Mouse (Mus musculus) kidney, embryonic 15.5 days (tissue): ENCODE results near the gene Rnf180. TPM values are rescaled to one million over a fixed set of nuclear protein-coding genes. Genes with fewer than 3 reads are reported as not detected.

Experiments
- ATAC-seq: fragments of 200-750 bp; cut with Nextera tagmentation; replicated peaks from 2 replicates; pipeline ENCODE4 v1.8.0; 2017; ENCODE audit warnings: moderate TSS enrichment; ENCODE audit not compliant: low FRiP score
- H3K27ac ChIP-seq: fragments of 300-500 bp; sonication (generic); 2 replicates; pipeline ENCODE4 v1.5.1; 2015; ENCODE audit warnings: mild to moderate bottlenecking, inconsistent platforms
- H3K27me3 ChIP-seq: fragments of 300-500 bp; sonication (generic); 2 replicates; pipeline ENCODE4 v1.6.1; 2015; ENCODE audit warnings: inconsistent platforms
- H3K36me3 ChIP-seq: fragments of 300-500 bp; sonication (generic); 2 replicates; pipeline ENCODE4 v1.6.1; 2015; ENCODE audit warnings: inconsistent platforms
- H3K4me1 ChIP-seq: fragments of 300-500 bp; sonication (generic); 2 replicates; pipeline ENCODE4 v1.6.1; 2015; ENCODE audit warnings: inconsistent platforms
- H3K4me2 ChIP-seq: fragments of 300-500 bp; sonication (generic); 2 replicates; pipeline ENCODE4 v1.6.1; 2015; ENCODE audit warnings: moderate library complexity, mild to moderate bottlenecking, inconsistent platforms
- H3K4me3 ChIP-seq: fragments of 300-500 bp; sonication (generic); replicated peaks from 2 replicates; pipeline ENCODE4 v1.5.1; 2015; ENCODE audit warnings: mild to moderate bottlenecking, inconsistent platforms
- H3K9ac ChIP-seq: fragments of 300-500 bp; sonication (generic); 2 replicates; pipeline ENCODE4 v1.6.1; 2015; ENCODE audit warnings: mild to moderate bottlenecking, inconsistent platforms
- H3K9me3 ChIP-seq: fragments of 300-500 bp; sonication (generic); replicated peaks from 2 replicates; pipeline ENCODE4 v1.6.1; 2016; ENCODE audit warnings: inconsistent platforms
- WGBS: fragments of 180-500 bp; shearing (Covaris S2); methylation state at CpG from one replicate; pipeline ENCODE4 v1.1.7; 2015; ENCODE audit warnings: mixed read lengths; 5-methylcytosine and 5-hydroxymethylcytosine counted together
- polyA plus RNA-seq: library from polyadenylated mRNA; unstranded; fragments of >200 nt; fragmentation: Nextera tagmentation; extraction: Ambion mirVana; gene quantifications from 2 replicates; pipeline ENCODE4 v1.2.1, GENCODE M21; 2015

Rnf180 gene
- polyA plus RNA-seq, 1 experiment from 2014 or later = 6.1 TPM

- no peaks in the 10 kb centered on the region for H3K4me1 ChIP-seq
- H3K9ac ChIP-seq = no peak overlapping the region
- H3K27me3 ChIP-seq = no peaks in the 10 kb centered on the region
- H3K4me3 ChIP-seq = no peak overlapping the region
- no peak overlapping the region for H3K27ac ChIP-seq
- no peak overlapping the region for H3K4me2 ChIP-seq
- 87% methylated on average over 5 of the region's 5 CpGs for WGBS
- H3K9me3 ChIP-seq = no peaks in the 10 kb centered on the region
- ATAC-seq = no peak
- H3K36me3 ChIP-seq = no peaks in the 10 kb centered on the region
Observed at GRCm38 (mm10) chr13:105180781-105181180, 113.8 kb downstream of the Rnf180 start.

- H3K4me1 ChIP-seq = no peaks in the 10 kb centered on the region
- no peak for ATAC-seq
- no peaks in the 10 kb centered on the region for H3K9me3 ChIP-seq
- no peak overlapping the region for H3K4me3 ChIP-seq
- WGBS = 64% methylated on average over 5 of the region's 6 CpGs
- no peak overlapping the region for H3K27ac ChIP-seq
- H3K27me3 ChIP-seq = no peaks in the 10 kb centered on the region
- no peak overlapping the region for H3K9ac ChIP-seq
- no peak overlapping the region for H3K4me2 ChIP-seq
- no peaks in the 10 kb centered on the region for H3K36me3 ChIP-seq
Observed at GRCm38 (mm10) chr13:105165441-105165840, 129.2 kb downstream of the Rnf180 start.

- Histone ChIP-seq H3K4me2 (no peak overlapping the region), H3K27me3 (no peaks in the 10 kb centered on the region), H3K9me3 (no peaks in the 10 kb centered on the region), H3K9ac (no peak overlapping the region), H3K4me3 (no peak overlapping the region), H3K36me3 (no peaks in the 10 kb centered on the region), H3K27ac (no peak overlapping the region), H3K4me1 (no peaks in the 10 kb centered on the region)
- ATAC-seq = no peak
- 58% methylated on average over 4 of the region's 4 CpGs for WGBS
Observed at GRCm38 (mm10) chr13:105153955-105154354, 140.7 kb downstream of the Rnf180 start.

- H3K36me3 ChIP-seq = no peaks in the 10 kb centered on the region
- no peak overlapping the region for H3K9ac ChIP-seq
- WGBS = 78% methylated on average over 3 of the region's 3 CpGs
- no peak for ATAC-seq
- peaks cover 2% of the 10 kb centered on the region; the same call in 1 of the 2 replicates for H3K4me1 ChIP-seq
- no peaks in the 10 kb centered on the region for H3K27me3 ChIP-seq
- no peaks in the 10 kb centered on the region for H3K9me3 ChIP-seq
- H3K4me2 ChIP-seq = no peak overlapping the region
- no peak overlapping the region for H3K4me3 ChIP-seq
- no peak overlapping the region for H3K27ac ChIP-seq
Observed at GRCm38 (mm10) chr13:105150006-105150405, 144.6 kb downstream of the Rnf180 start.

DNA sequence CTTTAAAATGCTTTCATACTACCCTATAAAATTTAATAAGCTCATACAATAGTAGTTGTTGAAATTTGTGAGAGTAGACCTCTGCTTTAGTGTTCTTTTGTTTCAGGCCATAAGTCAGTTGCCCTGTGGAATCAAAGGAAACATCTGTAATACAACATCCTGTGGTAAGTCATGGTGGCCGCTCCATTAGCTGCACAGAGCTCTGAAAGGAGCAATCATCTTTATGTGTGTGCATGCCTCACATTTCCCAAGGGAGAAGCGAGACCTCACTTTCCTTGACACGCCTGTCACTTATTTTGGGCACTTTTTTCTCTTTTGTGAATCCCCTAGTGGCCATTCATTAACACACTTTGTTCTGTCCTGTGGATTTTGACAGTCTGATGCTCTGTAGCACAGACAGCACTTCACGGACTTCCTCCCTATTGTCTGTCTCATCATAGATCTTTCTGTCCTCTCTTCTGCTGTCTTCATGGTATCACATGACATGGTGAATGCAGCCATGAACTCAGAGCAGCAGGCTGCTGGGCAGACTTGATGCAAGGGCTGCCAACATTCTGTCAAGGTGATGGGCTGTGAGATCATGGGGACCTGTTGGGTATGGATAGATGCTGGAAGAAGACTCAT, 146.7 kb downstream of the Rnf180 start:
- WGBS = 61% methylated on average over 4 of the region's 4 CpGs

DNA sequence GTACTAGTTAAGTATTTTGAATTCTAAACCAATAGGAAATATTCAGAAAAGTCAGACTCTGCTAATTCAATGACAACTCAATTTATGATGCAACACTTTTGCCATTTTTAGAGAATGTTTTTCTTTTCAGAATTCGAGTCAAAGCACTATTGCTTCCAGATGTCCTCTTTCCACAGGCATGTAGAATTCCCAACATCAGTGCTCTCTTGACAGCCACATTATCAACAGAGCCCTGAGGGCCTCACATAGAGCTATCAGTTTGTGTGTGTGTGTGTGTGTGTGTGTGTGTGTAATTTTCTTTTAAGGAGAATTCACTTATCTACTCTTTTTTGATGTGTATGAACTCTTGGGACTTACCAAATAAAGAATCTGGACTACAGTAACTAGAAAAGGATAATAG, 147.8 kb downstream of the Rnf180 start:
- H3K27ac ChIP-seq = no peak overlapping the region
- no peak overlapping the region for H3K9ac ChIP-seq
- peaks cover 2% of the 10 kb centered on the region; the same call in 1 of the 2 replicates for H3K4me1 ChIP-seq
- H3K27me3 ChIP-seq = no peaks in the 10 kb centered on the region
- no peaks in the 10 kb centered on the region for H3K36me3 ChIP-seq
- no peak for ATAC-seq
- WGBS = 38% methylated on average over 1 of the region's 1 CpGs
- H3K9me3 ChIP-seq = no peaks in the 10 kb centered on the region
- no peak overlapping the region for H3K4me2 ChIP-seq
- H3K4me3 ChIP-seq = no peak overlapping the region

More for the DNA sequence above, 146.7 kb downstream of the Rnf180 start:
- no peaks in the 10 kb centered on the region for H3K9me3 ChIP-seq
- H3K27ac ChIP-seq = no peak overlapping the region
- H3K4me1 ChIP-seq = peaks cover 2% of the 10 kb centered on the region; the same call in 1 of the 2 replicates
- peak; percentile 56 for ATAC-seq
- no peaks in the 10 kb centered on the region for H3K36me3 ChIP-seq
- H3K27me3 ChIP-seq = no peaks in the 10 kb centered on the region
- no peak overlapping the region for H3K9ac ChIP-seq
- no peak overlapping the region for H3K4me2 ChIP-seq
- no peak overlapping the region for H3K4me3 ChIP-seq

DNA sequence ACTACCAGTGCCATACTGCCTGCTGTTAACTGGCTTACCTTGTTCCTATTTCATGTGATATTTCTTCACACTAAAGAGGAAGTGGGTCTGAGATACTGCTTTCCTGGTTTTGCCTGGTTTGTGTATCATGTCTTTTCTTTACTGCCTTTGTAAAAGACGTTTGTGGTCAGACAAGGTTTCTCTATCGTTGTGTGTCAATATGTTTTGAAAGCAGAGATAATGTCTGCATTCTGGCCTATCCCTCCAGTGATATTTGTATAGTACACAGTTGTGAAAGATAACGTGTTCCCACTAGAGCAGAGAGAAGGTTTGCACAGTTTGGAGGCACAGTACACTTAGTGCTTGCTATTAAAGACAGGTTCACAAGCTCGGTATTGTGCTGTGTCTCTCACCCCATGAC, 154.7 kb downstream of the Rnf180 start:
- 79% methylated on average over 4 of the region's 4 CpGs for WGBS
- Histone ChIP-seq H3K27me3 (no peaks in the 10 kb centered on the region), H3K4me1 (no peaks in the 10 kb centered on the region), H3K27ac (no peak overlapping the region), H3K9me3 (no peaks in the 10 kb centered on the region), H3K4me2 (no peak overlapping the region), H3K36me3 (no peaks in the 10 kb centered on the region), H3K9ac (no peak overlapping the region), H3K4me3 (no peak overlapping the region)
- no peak for ATAC-seq

- Histone ChIP-seq H3K9ac (no peak overlapping the region), H3K4me2 (no peak overlapping the region), H3K27ac (no peak overlapping the region), H3K27me3 (no peaks in the 10 kb centered on the region), H3K36me3 (no peaks in the 10 kb centered on the region), H3K9me3 (no peaks in the 10 kb centered on the region), H3K4me1 (no peaks in the 10 kb centered on the region), H3K4me3 (no peak overlapping the region)
- no peak for ATAC-seq
- WGBS = 69% methylated on average over 5 of the region's 5 CpGs
Observed at GRCm38 (mm10) chr13:105134397-105134796, 160.2 kb downstream of the Rnf180 start.

GRCm38 (mm10) chr13:105132776-105133175, 161.8 kb downstream of the Rnf180 start:
- no peak overlapping the region for H3K27ac ChIP-seq
- no peak overlapping the region for H3K4me3 ChIP-seq
- ATAC-seq = no peak
- H3K4me2 ChIP-seq = no peak overlapping the region
- no peaks in the 10 kb centered on the region for H3K36me3 ChIP-seq
- H3K9me3 ChIP-seq = no peaks in the 10 kb centered on the region
- H3K27me3 ChIP-seq = no peaks in the 10 kb centered on the region
- H3K9ac ChIP-seq = no peak overlapping the region
- no peaks in the 10 kb centered on the region for H3K4me1 ChIP-seq
- 77% methylated on average over 2 of the region's 2 CpGs for WGBS

DNA sequence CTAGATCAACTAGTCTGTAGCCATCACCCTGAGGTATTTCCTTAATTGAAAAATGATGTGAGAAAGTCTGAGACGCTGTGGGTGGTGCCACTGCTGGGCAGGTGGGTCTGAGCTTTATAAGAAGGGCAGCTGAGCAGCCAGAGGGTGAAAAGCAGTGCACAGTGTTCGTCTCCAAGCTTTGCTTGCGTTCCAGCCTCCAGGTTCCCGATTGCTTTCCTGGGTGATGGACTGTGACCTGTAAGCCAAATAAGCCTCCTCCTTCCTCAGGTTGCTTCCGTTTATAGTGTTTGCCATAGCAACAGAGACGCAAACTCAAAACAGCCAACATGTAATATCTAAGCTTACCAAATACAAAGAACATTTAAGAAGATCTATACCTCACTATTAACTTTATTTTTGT, 162.2 kb downstream of the Rnf180 start:
- WGBS = 41% methylated on average over 6 of the region's 6 CpGs
- Histone ChIP-seq H3K4me2 (no peak overlapping the region), H3K27me3 (no peaks in the 10 kb centered on the region), H3K9me3 (no peaks in the 10 kb centered on the region), H3K4me3 (no peak overlapping the region), H3K27ac (no peak overlapping the region), H3K36me3 (no peaks in the 10 kb centered on the region), H3K9ac (no peak overlapping the region), H3K4me1 (no peaks in the 10 kb centered on the region)
- ATAC-seq = peak; percentile 83

GRCm38 (mm10) chr13:105130080-105130479, 164.5 kb downstream of the Rnf180 start:
- Histone ChIP-seq H3K9ac (no peak overlapping the region), H3K9me3 (no peaks in the 10 kb centered on the region), H3K4me1 (no peaks in the 10 kb centered on the region), H3K36me3 (no peaks in the 10 kb centered on the region), H3K4me2 (no peak overlapping the region), H3K4me3 (no peak overlapping the region), H3K27me3 (no peaks in the 10 kb centered on the region), H3K27ac (no peak overlapping the region)
- 80% methylated on average over 6 of the region's 6 CpGs for WGBS
- no peak for ATAC-seq

GRCm38 (mm10) chr13:105122092-105122491, 172.5 kb downstream of the Rnf180 start:
- H3K9me3 ChIP-seq = no peaks in the 10 kb centered on the region
- no peaks in the 10 kb centered on the region for H3K36me3 ChIP-seq
- no peaks in the 10 kb centered on the region for H3K4me1 ChIP-seq
- H3K9ac ChIP-seq = no peak overlapping the region
- H3K27ac ChIP-seq = no peak overlapping the region
- H3K4me3 ChIP-seq = no peak overlapping the region
- no peaks in the 10 kb centered on the region for H3K27me3 ChIP-seq
- 87% methylated on average over 3 of the region's 3 CpGs for WGBS
- H3K4me2 ChIP-seq = no peak overlapping the region
- ATAC-seq = no peak

GRCm38 (mm10) chr13:105121617-105122016, 173.0 kb downstream of the Rnf180 start:
- Histone ChIP-seq H3K4me1 (no peaks in the 10 kb centered on the region), H3K27ac (no peak overlapping the region), H3K36me3 (no peaks in the 10 kb centered on the region), H3K4me3 (no peak overlapping the region), H3K9me3 (no peaks in the 10 kb centered on the region), H3K9ac (no peak overlapping the region), H3K4me2 (no peak overlapping the region), H3K27me3 (no peaks in the 10 kb centered on the region)
- no peak for ATAC-seq
